8 mouse cellular contexts compared by ENCODE assay signal in genomic region chrX:145505457-145506201, GRCm38 (mm10). TPM values are rescaled to one million over a fixed set of nuclear protein-coding genes. Genes with fewer than 3 reads are reported as not detected.
DNase-seq lines count a peak whose midpoint lies in the region; ATAC-seq and TF ChIP-seq lines count a peak whose summit lies in the region.

No protein-coding gene starts in this region.

- peaks cover 20% of the 10 kb centered on the region for H3K4me1 ChIP-seq in erythroblast, embryonic 14.5 days (ENCODE audit: control insufficient read depth)
- H3K4me1 ChIP-seq in heart, embryonic 12.5 days (replicated peaks): no peaks in the 10 kb centered on the region
- H3K4me1 ChIP-seq in kidney, postnatal 0 days (replicated peaks; ENCODE audit: insufficient read depth, low read length): no peaks in the 10 kb centered on the region
- H3K4me1 ChIP-seq in liver, embryonic 11.5 days (replicated peaks; ENCODE audit: control insufficient read depth, insufficient read depth, low read length): no peaks in the 10 kb centered on the region

- H3K4me3 ChIP-seq in erythroblast, embryonic 14.5 days (replicated peaks): peak overlapping the region; percentile 76
- H3K4me3 ChIP-seq in heart, embryonic 12.5 days: peak overlapping the region; percentile 59
- H3K4me3 ChIP-seq in kidney, postnatal 0 days (replicated peaks; ENCODE audit: low read depth, low read length): peak overlapping the region; percentile 54
- H3K4me3 ChIP-seq in liver, embryonic 11.5 days (ENCODE audit: low read depth, low read length): peak overlapping the region; percentile 47
- peak overlapping the region; percentile 58 for H3K4me3 ChIP-seq in myocyte

- TF ChIP-seq POLR2A in myocyte (IDR thresholded peaks at IDR 0.05; ENCODE audit: insufficient read length, low read depth): no peak

- H3K9me3 ChIP-seq in erythroblast, embryonic 14.5 days (ENCODE audit: control insufficient read depth, low read length): peaks cover 5% of the 10 kb centered on the region; the same call in 1 of the 2 replicates
- no peaks in the 10 kb centered on the region for H3K9me3 ChIP-seq in heart, embryonic 12.5 days (replicated peaks)
- H3K9me3 ChIP-seq in kidney, postnatal 0 days (replicated peaks; ENCODE audit: low read length): no peaks in the 10 kb centered on the region
- H3K9me3 ChIP-seq in liver, embryonic 11.5 days (ENCODE audit: control insufficient read depth, low read length): no peaks in the 10 kb centered on the region

- H3K4me2 ChIP-seq in heart, embryonic 12.5 days: peak overlapping the region; percentile 75
- H3K4me2 ChIP-seq in kidney, postnatal 0 days (ENCODE audit: low read length): peak overlapping the region; percentile 56
- peak overlapping the region; percentile 62 for H3K4me2 ChIP-seq in liver, embryonic 11.5 days
- H3K4me2 ChIP-seq in myocyte (ENCODE audit: low read depth): peak overlapping the region; percentile 84

- H3K9ac ChIP-seq in heart, embryonic 12.5 days: 0 out of 2 replicates have a peak overlapping the region, but pooled peaks have one; percentile 41
- H3K9ac ChIP-seq in kidney, postnatal 0 days (ENCODE audit: low read depth, low read length): peak overlapping the region; percentile 67; the same call in 1 of the 2 replicates
- peak overlapping the region; percentile 48 for H3K9ac ChIP-seq in liver, embryonic 11.5 days (ENCODE audit: low read depth, low read length)

- H3K27me3 ChIP-seq in erythroblast, embryonic 14.5 days (ENCODE audit: control insufficient read depth): peaks cover 17% of the 10 kb centered on the region
- no peaks in the 10 kb centered on the region for H3K27me3 ChIP-seq in heart, embryonic 12.5 days (replicated peaks)
- no peaks in the 10 kb centered on the region for H3K27me3 ChIP-seq in kidney, postnatal 0 days (ENCODE audit: insufficient read depth, low read length)
- no peaks in the 10 kb centered on the region for H3K27me3 ChIP-seq in liver, embryonic 11.5 days (replicated peaks; ENCODE audit: control insufficient read depth, insufficient read depth, low read length)
- no peaks in the 10 kb centered on the region for H3K27me3 ChIP-seq in myocyte (ENCODE audit: control insufficient read depth, insufficient read depth, insufficient read length)
- no peaks in the 10 kb centered on the region for H3K27me3 ChIP-seq in splenic B cell, adult 2 months (ENCODE audit: control insufficient read depth, insufficient read depth, low read length, poor library complexity, severe bottlenecking)

- peaks cover 17% of the 10 kb centered on the region for H3K79me2 ChIP-seq in myocyte (ENCODE audit: control insufficient read depth, insufficient read depth)

- TF ChIP-seq CTCF in kidney, postnatal 0 days (IDR thresholded peaks at IDR 0.05; ENCODE audit: low read depth): peak; percentile 50

- peak; percentile 93 for ATAC-seq in heart, embryonic 12.5 days (ENCODE audit: insufficient number of reproducible peaks, low FRiP score)
- ATAC-seq in kidney, postnatal 0 days (replicated peaks; ENCODE audit: low FRiP score, low read depth): peak; percentile 96
- peak; percentile 95 for ATAC-seq in liver, embryonic 11.5 days (replicated peaks; ENCODE audit: low FRiP score)

- 12% methylated on average over 14 of the region's 14 CpGs for WGBS in heart, embryonic 12.5 days
- 20% methylated on average over 14 of the region's 14 CpGs for WGBS in kidney, postnatal 0 days
- WGBS in liver, embryonic 11.5 days: 16% methylated on average over 14 of the region's 14 CpGs

- peak overlapping the region; percentile 67 for H3K27ac ChIP-seq in heart, embryonic 12.5 days (ENCODE audit: poor library complexity, severe bottlenecking)
- H3K27ac ChIP-seq in kidney, postnatal 0 days: peak overlapping the region; percentile 68
- H3K27ac ChIP-seq in liver, embryonic 11.5 days (ENCODE audit: low read depth, low read length): peak overlapping the region; percentile 62; the same call in 1 of the 2 replicates

- H3K36me3 ChIP-seq in erythroblast, embryonic 14.5 days (ENCODE audit: control insufficient read depth): no peaks in the 10 kb centered on the region
- no peaks in the 10 kb centered on the region for H3K36me3 ChIP-seq in heart, embryonic 12.5 days
- H3K36me3 ChIP-seq in kidney, postnatal 0 days (ENCODE audit: insufficient read depth, low read length): no peaks in the 10 kb centered on the region
- no peaks in the 10 kb centered on the region for H3K36me3 ChIP-seq in liver, embryonic 11.5 days (ENCODE audit: control insufficient read depth, insufficient read depth, low read length)
- no peaks in the 10 kb centered on the region for H3K36me3 ChIP-seq in myocyte (ENCODE audit: control insufficient read depth, insufficient read depth)
- no peaks in the 10 kb centered on the region for H3K36me3 ChIP-seq in splenic B cell, adult 2 months (ENCODE audit: control insufficient read depth, insufficient read depth, low read length, poor library complexity, severe bottlenecking)

- H3ac ChIP-seq in myocyte (ENCODE audit: control insufficient read depth, insufficient read length): no peak overlapping the region

- DNase-seq in CD4-positive, CD25-positive, alpha-beta regulatory T cell, adult 2 months (ENCODE audit: low read depth, low spot score): peak; percentile 56
- DNase-seq in brain, embryonic 18.5 days (ENCODE audit: low read depth, low spot score): peak; percentile 45
- peak; percentile 95 for DNase-seq in kidney, postnatal 0 days (ENCODE audit: low spot score)
- DNase-seq in liver, embryonic 11.5 days (ENCODE audit: low spot score): peak; percentile 60
- peak; percentile 67 for DNase-seq in splenic B cell, adult 2 months (ENCODE audit: low read depth, low spot score)

TF ChIP-seq in myocyte, 11 proteins besides CTCF, POLR2A, EP300 and RAD21:
- TF ChIP-seq POLR2AphosphoS2 (IDR thresholded peaks at IDR 0.05; ENCODE audit: insufficient read length, low read depth) (no peak), CEBPB (IDR thresholded peaks at IDR 0.05; ENCODE audit: insufficient read depth, poor library complexity, severe bottlenecking) (no peak), E2F4 (IDR thresholded peaks at IDR 0.05; ENCODE audit: insufficient read depth) (no peak), USF1 (IDR thresholded peaks at IDR 0.05; ENCODE audit: low read depth) (no peak), SRF (IDR thresholded peaks at IDR 0.05; ENCODE audit: control insufficient read depth, insufficient read length, low read depth) (no peak), REST (IDR thresholded peaks at IDR 0.05; ENCODE audit: insufficient read depth, insufficient read length) (no peak), MYOD1 (IDR thresholded peaks at IDR 0.05; ENCODE audit: control insufficient read depth in 1 of 3, insufficient read length in 2 of 3, low read depth in 2 of 3) (no peak), TCF3 (IDR thresholded peaks at IDR 0.05; ENCODE audit: insufficient read length, low read depth) (no peak), TCF12 (IDR thresholded peaks at IDR 0.05; ENCODE audit: insufficient read depth, poor library complexity, severe bottlenecking) (no peak), MAX (IDR thresholded peaks at IDR 0.05; ENCODE audit: low read depth) (no peak), MYOG (IDR thresholded peaks at IDR 0.05; ENCODE audit: control insufficient read depth in 1 of 3, insufficient read depth in 1 of 3, insufficient read length in 2 of 3, low read depth in 2 of 3) (no peak)

RNA-seq across cellular contexts. Expression of gene Amot, which starts 0.6 kb away (rescaled TPM):
- polyA plus RNA-seq in erythroblast, embryonic 14.5 days (2012): 0.12 and 0.19 TPM in 2 replicates
- 12.2 and 13.5 TPM in 2 replicates for polyA plus RNA-seq in heart, embryonic 12.5 days (2016; fragmentation: Nextera tagmentation; extraction: Ambion mirVana)
- 16.2 and 16.3 TPM in 2 replicates for polyA plus RNA-seq in kidney, postnatal 0 days (2015; fragmentation: Nextera tagmentation; extraction: Ambion mirVana)
- polyA plus RNA-seq in liver, embryonic 11.5 days (2014; fragmentation: Nextera tagmentation; extraction: Ambion mirVana): 11.7 and 11.9 TPM in 2 replicates
- polyA plus RNA-seq in myocyte (2012; fragmentation: generic; extraction: Trizol): 5.7 TPM

Comparison
In these comparisons a context has a peak if more than half of its experiments do, and no peak if none do; other contexts are left out.
1. Peak in every context shown above with its lines: DNase-seq, ATAC-seq, H3K4me3 ChIP-seq and H3K27ac ChIP-seq.
2. DNase-seq: peak in every context shown above with its lines; median percentile 95 in kidney, postnatal 0 days; 67 in splenic B cell, adult 2 months; 60 in liver, embryonic 11.5 days; 56 in CD4-positive, CD25-positive, alpha-beta regulatory T cell, adult 2 months; 45 in brain, embryonic 18.5 days.